11 mouse cellular contexts compared by ENCODE assay signal in the genomic region with DNA sequence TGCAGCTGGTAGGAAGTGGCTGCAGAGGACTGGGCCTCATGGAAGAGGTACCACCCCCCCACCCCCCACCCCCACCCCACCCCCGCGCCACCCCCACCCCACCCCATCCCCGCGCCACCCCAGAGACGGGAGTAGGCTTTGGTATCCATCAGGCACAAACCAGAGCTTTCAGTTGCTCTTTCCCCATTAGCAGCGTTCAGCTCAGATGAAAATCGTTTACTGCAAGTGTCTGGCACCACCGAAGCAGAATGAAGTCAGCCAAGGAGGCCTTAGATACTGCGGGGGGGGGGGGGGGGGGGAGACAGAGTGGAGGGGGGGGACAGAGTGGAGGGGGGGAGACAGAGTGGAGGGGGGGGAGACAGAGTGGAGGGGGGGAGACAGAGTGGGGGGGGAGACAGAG. TPM values are rescaled to one million over a fixed set of nuclear protein-coding genes. Genes with fewer than 3 reads are reported as not detected.
A peak's percentile ranks its signal among the peaks of the same experiment; 100 is the strongest.
DNase-seq lines count a peak whose midpoint lies in the region; ATAC-seq and TF ChIP-seq lines count a peak whose summit lies in the region.
"Had no signal": no experiment of that assay in that cellular context is flagged by ENCODE, and none has a peak within 500 bp of the region (broad histone marks: within the 10 kb centered on the region; RNA-seq: fewer than 3 reads in every experiment).

No protein-coding gene starts in this region.

- peaks cover 14% of the 10 kb centered on the region for H3K36me3 ChIP-seq in forebrain, embryonic 12.5 days (replicated peaks)
- H3K36me3 ChIP-seq in forebrain, embryonic 16.5 days (ENCODE audit: control insufficient read depth, insufficient read depth), result no peaks in the 10 kb centered on the region
- no peaks in the 10 kb centered on the region for H3K36me3 ChIP-seq in hindbrain, embryonic 13.5 days
- no peaks in the 10 kb centered on the region for H3K36me3 ChIP-seq in hindbrain, embryonic 11.5 days (ENCODE audit: control insufficient read depth, insufficient read depth, low read length)
- no peaks in the 10 kb centered on the region for H3K36me3 ChIP-seq in stomach, embryonic 15.5 days
- H3K36me3 ChIP-seq in stomach, postnatal 0 days (ENCODE audit: control insufficient read depth, insufficient read depth, low read length), result no peaks in the 10 kb centered on the region
- peaks cover 9% of the 10 kb centered on the region; the same call in 1 of the 2 replicates for H3K36me3 ChIP-seq in liver, postnatal 0 days (replicated peaks; ENCODE audit: insufficient read depth, low read length)

- no peak for DNase-seq in hindbrain, embryonic 11.5 days (ENCODE audit: low spot score)
- DNase-seq in stomach, postnatal 0 days (ENCODE audit: low spot score), result no peak
- DNase-seq in liver, postnatal 0 days, result no peak
- no peak for DNase-seq in urinary bladder, postnatal 25 days (ENCODE audit: low spot score)
- DNase-seq: cerebellum, postnatal 10 days; kidney, postnatal 14 days had no signal

- peak overlapping the region; percentile 70 for H3K27ac ChIP-seq in forebrain, embryonic 12.5 days
- no peak overlapping the region for H3K27ac ChIP-seq in forebrain, embryonic 16.5 days (ENCODE audit: low read length)
- H3K27ac ChIP-seq in hindbrain, embryonic 13.5 days, result peak overlapping the region; percentile 64; the same call in 1 of the 2 replicates
- H3K27ac ChIP-seq in hindbrain, embryonic 11.5 days (ENCODE audit: low read depth, low read length), result no peak overlapping the region
- peak overlapping the region; percentile 81; the same call in 1 of the 2 replicates for H3K27ac ChIP-seq in stomach, embryonic 15.5 days
- no peak overlapping the region; the same call in 1 of the 2 replicates for H3K27ac ChIP-seq in stomach, postnatal 0 days (replicated peaks)
- H3K27ac ChIP-seq in liver, postnatal 0 days (ENCODE audit: low read depth), result peak overlapping the region; percentile 95; the same call in 1 of the 2 replicates

- ATAC-seq in forebrain, embryonic 12.5 days (ENCODE audit: low FRiP score), result peak; percentile 17; the same call in 1 of the 2 replicates
- ATAC-seq in forebrain, embryonic 16.5 days, result no peak
- ATAC-seq in hindbrain, embryonic 13.5 days (ENCODE audit: low FRiP score), result no peak
- ATAC-seq in hindbrain, embryonic 11.5 days (ENCODE audit: low FRiP score), result no peak
- no peak for ATAC-seq in stomach, embryonic 15.5 days (ENCODE audit: insufficient read depth, low FRiP score, low read depth)
- no peak for ATAC-seq in stomach, postnatal 0 days (ENCODE audit: low FRiP score, low TSS enrichment)
- no peak for ATAC-seq in liver, postnatal 0 days

- peaks cover 69% of the 10 kb centered on the region for H3K4me1 ChIP-seq in forebrain, embryonic 12.5 days
- H3K4me1 ChIP-seq in forebrain, embryonic 16.5 days (replicated peaks; ENCODE audit: control insufficient read depth, insufficient read depth, low read length), result peaks cover 62% of the 10 kb centered on the region
- peaks cover 77% of the 10 kb centered on the region for H3K4me1 ChIP-seq in hindbrain, embryonic 13.5 days (replicated peaks)
- peaks cover 9% of the 10 kb centered on the region for H3K4me1 ChIP-seq in hindbrain, embryonic 11.5 days (replicated peaks; ENCODE audit: control insufficient read depth, insufficient read depth, low read length)
- H3K4me1 ChIP-seq in stomach, embryonic 15.5 days, result peaks cover 43% of the 10 kb centered on the region
- peaks cover 7% of the 10 kb centered on the region for H3K4me1 ChIP-seq in stomach, postnatal 0 days (replicated peaks; ENCODE audit: control insufficient read depth, insufficient read depth)
- peaks cover 58% of the 10 kb centered on the region for H3K4me1 ChIP-seq in liver, postnatal 0 days (ENCODE audit: insufficient read depth)

- no CpG with 5 or more reads among the region's 9 CpGs for WGBS in forebrain, embryonic 12.5 days
- 0% methylated on average over 3 of the region's 9 CpGs for WGBS in forebrain, embryonic 16.5 days
- 29% methylated on average over 7 of the region's 9 CpGs for WGBS in hindbrain, embryonic 13.5 days
- WGBS in hindbrain, embryonic 11.5 days, result no CpG with 5 or more reads among the region's 9 CpGs
- WGBS in stomach, embryonic 15.5 days, result 11% methylated on average over 8 of the region's 9 CpGs
- 26% methylated on average over 6 of the region's 9 CpGs for WGBS in stomach, postnatal 0 days
- WGBS in liver, postnatal 0 days (ENCODE audit: insufficient replicate concordance), result 15% methylated on average over 7 of the region's 9 CpGs

- TF ChIP-seq EP300 in stomach, postnatal 0 days (optimal IDR thresholded peaks at IDR 0.05), result no peak
- no peak for TF ChIP-seq EP300 in liver, postnatal 0 days (IDR thresholded peaks at IDR 0.05; ENCODE audit: low read depth)

- H3K4me3 ChIP-seq in forebrain, embryonic 12.5 days (replicated peaks), result no peak overlapping the region
- H3K4me3 ChIP-seq in forebrain, embryonic 16.5 days (replicated peaks; ENCODE audit: low read length), result no peak overlapping the region
- no peak overlapping the region for H3K4me3 ChIP-seq in hindbrain, embryonic 13.5 days
- H3K4me3 ChIP-seq in hindbrain, embryonic 11.5 days (ENCODE audit: low read depth, low read length), result no peak overlapping the region
- H3K4me3 ChIP-seq in stomach, embryonic 15.5 days (replicated peaks), result no peak overlapping the region
- no peak overlapping the region for H3K4me3 ChIP-seq in stomach, postnatal 0 days (ENCODE audit: low read depth, low read length)
- no peak overlapping the region for H3K4me3 ChIP-seq in liver, postnatal 0 days (ENCODE audit: low read depth, low read length)

- H3K9ac ChIP-seq in forebrain, embryonic 12.5 days, result no peak overlapping the region
- no peak overlapping the region for H3K9ac ChIP-seq in forebrain, embryonic 16.5 days (replicated peaks; ENCODE audit: low read depth, low read length)
- no peak overlapping the region for H3K9ac ChIP-seq in hindbrain, embryonic 13.5 days
- H3K9ac ChIP-seq in hindbrain, embryonic 11.5 days (ENCODE audit: low read depth, low read length), result no peak overlapping the region
- no peak overlapping the region for H3K9ac ChIP-seq in stomach, embryonic 15.5 days
- no peak overlapping the region for H3K9ac ChIP-seq in stomach, postnatal 0 days (ENCODE audit: low read length)
- H3K9ac ChIP-seq in liver, postnatal 0 days (replicated peaks), result no peak overlapping the region

- H3K4me2 ChIP-seq in forebrain, embryonic 12.5 days, result no peak overlapping the region
- H3K4me2 ChIP-seq in forebrain, embryonic 16.5 days (ENCODE audit: low read length), result no peak overlapping the region
- no peak overlapping the region for H3K4me2 ChIP-seq in hindbrain, embryonic 13.5 days
- H3K4me2 ChIP-seq in hindbrain, embryonic 11.5 days (replicated peaks; ENCODE audit: low read depth, low read length), result no peak overlapping the region
- no peak overlapping the region for H3K4me2 ChIP-seq in stomach, embryonic 15.5 days
- no peak overlapping the region for H3K4me2 ChIP-seq in stomach, postnatal 0 days (replicated peaks; ENCODE audit: low read depth)
- H3K4me2 ChIP-seq in liver, postnatal 0 days (ENCODE audit: low read depth, low read length), result no peak overlapping the region

- no peak for TF ChIP-seq CTCF in stomach, postnatal 0 days (IDR thresholded peaks at IDR 0.05; ENCODE audit: low read depth)
- TF ChIP-seq CTCF in liver, postnatal 0 days (IDR thresholded peaks at IDR 0.05; ENCODE audit: low read depth), result no peak

- no peaks in the 10 kb centered on the region for H3K9me3 ChIP-seq in forebrain, embryonic 12.5 days
- no peaks in the 10 kb centered on the region for H3K9me3 ChIP-seq in forebrain, embryonic 16.5 days (ENCODE audit: control insufficient read depth, low read length)
- H3K9me3 ChIP-seq in hindbrain, embryonic 13.5 days, result no peaks in the 10 kb centered on the region
- no peaks in the 10 kb centered on the region for H3K9me3 ChIP-seq in hindbrain, embryonic 11.5 days (ENCODE audit: control insufficient read depth, low read length)
- no peaks in the 10 kb centered on the region for H3K9me3 ChIP-seq in stomach, embryonic 15.5 days
- no peaks in the 10 kb centered on the region for H3K9me3 ChIP-seq in stomach, postnatal 0 days (ENCODE audit: control insufficient read depth, low read length)
- H3K9me3 ChIP-seq in liver, postnatal 0 days (ENCODE audit: low read length), result no peaks in the 10 kb centered on the region
- H3K9me3 ChIP-seq: megakaryocyte, embryonic 14.5 days had no signal

- no peaks in the 10 kb centered on the region for H3K27me3 ChIP-seq in forebrain, embryonic 12.5 days
- no peaks in the 10 kb centered on the region for H3K27me3 ChIP-seq in forebrain, embryonic 16.5 days (replicated peaks; ENCODE audit: control insufficient read depth, insufficient read depth, low read length)
- H3K27me3 ChIP-seq in hindbrain, embryonic 13.5 days, result no peaks in the 10 kb centered on the region
- H3K27me3 ChIP-seq in hindbrain, embryonic 11.5 days (ENCODE audit: control insufficient read depth, insufficient read depth, low read length), result no peaks in the 10 kb centered on the region
- no peaks in the 10 kb centered on the region for H3K27me3 ChIP-seq in stomach, embryonic 15.5 days (replicated peaks)
- no peaks in the 10 kb centered on the region for H3K27me3 ChIP-seq in stomach, postnatal 0 days (ENCODE audit: control insufficient read depth, insufficient read depth, low read length)
- H3K27me3 ChIP-seq in liver, postnatal 0 days (ENCODE audit: insufficient read depth, low read length), result no peaks in the 10 kb centered on the region
- H3K27me3 ChIP-seq: megakaryocyte, embryonic 14.5 days had no signal

RNA-seq across cellular contexts. Expression of a gene that starts 28.8 kb away (rescaled TPM):
- 0.23 and 0.37 TPM in 2 replicates for polyA plus RNA-seq in forebrain, embryonic 12.5 days (2016; fragmentation: Nextera tagmentation; extraction: Ambion mirVana)
- polyA plus RNA-seq in forebrain, embryonic 16.5 days (2015; fragmentation: Nextera tagmentation; extraction: Ambion mirVana), result 0.21 TPM in 1 of 2 replicates, not detected in the other
- polyA plus RNA-seq in hindbrain, embryonic 13.5 days (2015; fragmentation: Nextera tagmentation; extraction: Ambion mirVana), result 0.12 and 0.23 TPM in 2 replicates
- not detected in 2 replicates for polyA plus RNA-seq in hindbrain, embryonic 11.5 days (2014; fragmentation: Nextera tagmentation; extraction: Ambion mirVana)
- polyA plus RNA-seq in stomach, embryonic 15.5 days (2015; fragmentation: Nextera tagmentation; extraction: Ambion mirVana), result 2.7 and 2.8 TPM in 2 replicates
- polyA plus RNA-seq in stomach, postnatal 0 days (2015; fragmentation: Nextera tagmentation; extraction: Ambion mirVana), result 3.0 and 3.1 TPM in 2 replicates
- polyA plus RNA-seq in liver, postnatal 0 days (2015; fragmentation: Nextera tagmentation; extraction: Ambion mirVana), result 0.25 and 0.49 TPM in 2 replicates

RNA-seq across cellular contexts. Expression of a gene that starts 45.2 kb away (rescaled TPM):
- 22.9 and 23.3 TPM in 2 replicates for polyA plus RNA-seq in forebrain, embryonic 12.5 days (2016; fragmentation: Nextera tagmentation; extraction: Ambion mirVana)
- 20.5 and 25.4 TPM in 2 replicates for polyA plus RNA-seq in forebrain, embryonic 16.5 days (2015; fragmentation: Nextera tagmentation; extraction: Ambion mirVana)
- 16.4 and 17.5 TPM in 2 replicates for polyA plus RNA-seq in hindbrain, embryonic 13.5 days (2015; fragmentation: Nextera tagmentation; extraction: Ambion mirVana)
- 24.0 and 24.8 TPM in 2 replicates for polyA plus RNA-seq in hindbrain, embryonic 11.5 days (2014; fragmentation: Nextera tagmentation; extraction: Ambion mirVana)
- polyA plus RNA-seq in stomach, embryonic 15.5 days (2015; fragmentation: Nextera tagmentation; extraction: Ambion mirVana), result 18.2 and 20.1 TPM in 2 replicates
- 9.8 and 9.9 TPM in 2 replicates for polyA plus RNA-seq in stomach, postnatal 0 days (2015; fragmentation: Nextera tagmentation; extraction: Ambion mirVana)
- 5.6 and 6.1 TPM in 2 replicates for polyA plus RNA-seq in liver, postnatal 0 days (2015; fragmentation: Nextera tagmentation; extraction: Ambion mirVana)

Comparison
In these comparisons a context has a peak if more than half of its experiments do, and no peak if none do; other contexts are left out.
1. H3K27ac ChIP-seq: peak in forebrain, embryonic 12.5 days (single experiment), hindbrain, embryonic 13.5 days (single experiment), stomach, embryonic 15.5 days (single experiment) and liver, postnatal 0 days (single experiment); none in forebrain, embryonic 16.5 days (single experiment), hindbrain, embryonic 11.5 days (single experiment) and stomach, postnatal 0 days (single experiment).